Comparison of ENCODE assay signal across 8 mouse cellular contexts in the genomic region with DNA sequence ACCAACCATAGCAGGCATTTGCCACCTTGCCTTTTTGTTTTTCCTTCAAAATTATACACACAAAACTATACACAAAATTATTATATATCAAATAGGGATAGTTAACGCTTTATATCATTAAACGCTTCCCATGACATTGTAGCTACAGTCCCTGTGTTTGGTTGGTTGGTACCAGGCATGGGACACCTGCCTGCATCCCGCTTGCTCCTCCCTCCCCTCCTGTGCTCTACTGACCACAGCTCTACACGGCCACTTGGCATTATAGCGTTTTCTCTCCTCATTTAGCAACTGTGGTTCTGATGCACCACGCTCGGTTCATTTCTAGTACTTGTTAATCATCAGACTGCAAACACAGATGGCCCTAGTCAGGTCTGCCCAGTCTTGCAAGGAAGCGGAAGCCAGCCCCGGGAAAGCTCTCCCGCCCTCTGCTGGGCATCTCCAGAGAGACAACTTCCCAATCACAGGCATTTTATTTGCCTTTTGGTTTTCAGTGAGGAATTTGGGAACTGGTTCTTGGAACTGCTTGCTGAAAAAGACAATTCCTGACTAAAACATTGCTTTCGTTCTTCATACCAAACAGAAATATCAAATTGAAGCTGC. TPM values are rescaled to one million over a fixed set of nuclear protein-coding genes. Genes with fewer than 3 reads are reported as not detected.
DNase-seq lines count a peak whose midpoint lies in the region; ATAC-seq and TF ChIP-seq lines count a peak whose summit lies in the region.

No protein-coding gene starts in this region.

- intact Hi-C loops in heart, postnatal 10 days (cut with DNase I): loop anchor here (1.0 to 2.0 kb wide), 3 partner anchors 215 to 335 kb away; partner anchors contain the start of gene Tlk1

- TF ChIP-seq CTCF in lung, embryonic 14.5 days (IDR thresholded peaks at IDR 0.05; ENCODE audit: low read depth): peak; percentile 83

- no peaks in the 10 kb centered on the region for H3K27me3 ChIP-seq in forebrain, embryonic 13.5 days
- no peaks in the 10 kb centered on the region for H3K27me3 ChIP-seq in lung, embryonic 14.5 days (ENCODE audit: insufficient read depth, low read length)

- no peaks in the 10 kb centered on the region for H3K36me3 ChIP-seq in ES-E14 (ENCODE audit: control insufficient read depth, insufficient read depth, low read length, poor library complexity, severe bottlenecking)
- no peaks in the 10 kb centered on the region for H3K36me3 ChIP-seq in forebrain, embryonic 13.5 days (ENCODE audit: poor library complexity, severe bottlenecking)
- no peaks in the 10 kb centered on the region for H3K36me3 ChIP-seq in lung, embryonic 14.5 days (ENCODE audit: insufficient read depth)

- H3K9me3 ChIP-seq in ES-E14 (ENCODE audit: control insufficient read depth, insufficient read depth, low read depth, low read length): no peaks in the 10 kb centered on the region
- H3K9me3 ChIP-seq in forebrain, embryonic 13.5 days (replicated peaks): no peaks in the 10 kb centered on the region
- H3K9me3 ChIP-seq in lung, embryonic 14.5 days (ENCODE audit: low read depth, low read length): no peaks in the 10 kb centered on the region

- peak overlapping the region; percentile 17 to 35; a peak in 3 of 4 replicates for H3K4me3 ChIP-seq in ES-E14 (ENCODE audit: insufficient read depth in 1 of 2, low read depth in 1 of 2, low read length in 2 of 2, poor library complexity in 1 of 2, severe bottlenecking in 1 of 2)
- H3K4me3 ChIP-seq in forebrain, embryonic 13.5 days: no peak overlapping the region
- H3K4me3 ChIP-seq in lung, embryonic 14.5 days (ENCODE audit: low read depth, low read length): no peak overlapping the region

- no peak overlapping the region for H3K27ac ChIP-seq in ES-E14 (ENCODE audit: insufficient read depth, low read depth, low read length, poor library complexity, severe bottlenecking)
- no peak overlapping the region for H3K27ac ChIP-seq in forebrain, embryonic 13.5 days
- H3K27ac ChIP-seq in lung, embryonic 14.5 days (ENCODE audit: low read depth): no peak overlapping the region

- peak; percentile 81 for ATAC-seq in forebrain, embryonic 13.5 days
- peak; percentile 78 for ATAC-seq in lung, embryonic 14.5 days (ENCODE audit: insufficient read depth)

- peak; percentile 48 for DNase-seq in ES-E14 (ENCODE audit: low read depth, low spot score)
- DNase-seq in cerebellum, adult 11 months: peak; percentile 77
- peak; percentile 83 to 92 for DNase-seq in heart, postnatal 10 days
- peak; percentile 82 to 94 for DNase-seq in layer of hippocampus, adult 18-20 months (ENCODE audit: low spot score in 2 of 2)
- DNase-seq in lung, embryonic 14.5 days: peak; percentile 85
- peak; percentile 44 for DNase-seq in ovary, postnatal 10 days (ENCODE audit: low spot score)
- peak; percentile 59 for DNase-seq in thymus, postnatal 25 days

- peaks cover 0 to 4% of the 10 kb centered on the region in 2 experiments; a peak in 1 of 4 replicates for H3K4me1 ChIP-seq in ES-E14 (ENCODE audit: control insufficient read depth in 2 of 2, insufficient read depth in 2 of 2, low read length in 2 of 2, poor library complexity in 1 of 2)
- peaks cover 10% of the 10 kb centered on the region for H3K4me1 ChIP-seq in forebrain, embryonic 13.5 days
- H3K4me1 ChIP-seq in lung, embryonic 14.5 days (ENCODE audit: insufficient read depth): no peaks in the 10 kb centered on the region

- H3K4me2 ChIP-seq in forebrain, embryonic 13.5 days: 0 out of 2 replicates have a peak overlapping the region, but pooled peaks have one; percentile 21
- H3K4me2 ChIP-seq in lung, embryonic 14.5 days: peak overlapping the region; percentile 23; the same call in 1 of the 2 replicates

- 40% methylated on average over 11 of the region's 11 CpGs for WGBS in forebrain, embryonic 13.5 days
- 37% methylated on average over 11 of the region's 11 CpGs for WGBS in lung, embryonic 14.5 days

- H3K9ac ChIP-seq in ES-E14 (ENCODE audit: insufficient read depth, low read depth, low read length, poor library complexity, severe bottlenecking): peak overlapping the region; percentile 67; the same call in 1 of the 2 replicates
- no peak overlapping the region for H3K9ac ChIP-seq in forebrain, embryonic 13.5 days
- H3K9ac ChIP-seq in lung, embryonic 14.5 days: no peak overlapping the region

- in situ Hi-C loops in ES-E14 (cut with MboI; ENCODE audit: low sequenced_read_pairs in 2 of 2, unreplicated experiment in 2 of 2): loop anchor here in 1 of 2 experiments (10.0 kb wide), 1 partner anchor 335 kb away; no protein-coding TSS in a partner anchor

TF ChIP-seq in ES-E14, 5 proteins besides CTCF, POLR2A, EP300 and RAD21:
- no peak for TF ChIP-seq HCFC1 (IDR thresholded peaks at IDR 0.05; ENCODE audit: borderline replicate concordance, insufficient read depth, low read length)
- peak; percentile 49; the same call in 1 of the 2 replicates for TF ChIP-seq ZC3H11A (IDR thresholded peaks at IDR 0.05; ENCODE audit: borderline replicate concordance, low read depth, low read length)
TF ChIP-seq in ES-E14: peak in this region for 1.

RNA-seq across cellular contexts. Expression of gene Dcaf17, which starts 15.5 kb away (rescaled TPM):
- total RNA-seq in ES-E14 (2012; rRNA removed): 14.4 and 20.0 TPM in 2 replicates
- 39.8 and 40.9 TPM in 2 replicates for polyA plus RNA-seq in forebrain, embryonic 13.5 days (2015; fragmentation: Nextera tagmentation; extraction: Ambion mirVana)
- 1 to 10 TPM; 6.0 to 6.9 TPM for total RNA-seq in heart, postnatal 10 days (2021)
- total RNA-seq in layer of hippocampus, adult 18-20 months (2021): 10 to 100 TPM; 10.8 to 12.7 TPM
- polyA plus RNA-seq in lung, embryonic 14.5 days (2014; fragmentation: Nextera tagmentation; extraction: Ambion mirVana): 28.1 and 28.6 TPM in 2 replicates

RNA-seq across cellular contexts. Expression of gene Mettl8, which starts 15.8 kb away (rescaled TPM):
- 18.0 and 30.2 TPM in 2 replicates for total RNA-seq in ES-E14 (2012; rRNA removed)
- polyA plus RNA-seq in forebrain, embryonic 13.5 days (2015; fragmentation: Nextera tagmentation; extraction: Ambion mirVana): 15.7 and 16.4 TPM in 2 replicates
- 1 to 10 TPM; 4.6 to 5.1 TPM for total RNA-seq in heart, postnatal 10 days (2021)
- total RNA-seq in layer of hippocampus, adult 18-20 months (2021): 10 to 100 TPM; 11.0 to 14.1 TPM
- polyA plus RNA-seq in lung, embryonic 14.5 days (2014; fragmentation: Nextera tagmentation; extraction: Ambion mirVana): 15.8 and 19.6 TPM in 2 replicates

Comparison
In these comparisons a context has a peak if more than half of its experiments do, and no peak if none do; other contexts are left out.
1. H3K4me3 ChIP-seq: peak in ES-E14 (2 of 2); none in forebrain, embryonic 13.5 days (single experiment) and lung, embryonic 14.5 days (single experiment).
2. Peak in every context shown above with its lines, with median percentiles within 50 percentile points of each other: DNase-seq.